Mouse (Mus musculus): ENCODE measurements around the gene Vps9d1.

- TF ChIP-seq POLR2A (IDR thresholded peaks at IDR 0.05; ENCODE audit: extremely low read depth, insufficient read depth, low read length) (no peak), CTCF (IDR thresholded peaks at IDR 0.05; ENCODE audit: extremely low read depth, insufficient read depth, low read length) (no peak)
These were observed 37.6 kb upstream of the Vps9d1 start for GRCm38 (mm10) chr8:123291716-123292115.

Data from cortical plate, adult 2 months (tissue).